Mouse (Mus musculus): Measurements from ENCODE around the gene Fgf16. TPM values are rescaled to one million over a fixed set of nuclear protein-coding genes. Genes with fewer than 3 reads are reported as not detected.

The Fgf16 gene
- total RNA-seq (2021), result 1 to 10 TPM; 4.1 to 4.6 TPM
- long read RNA-seq, experiment 1, partial matches to known transcripts, result 0 of 1 reads
- long read RNA-seq, experiment 1, other reads (novel, unspliced or antisense), result 1 of 1 reads
- long read RNA-seq, experiment 2, partial matches to known transcripts, result 0 of 5 reads
- long read RNA-seq, experiment 2, other reads (novel, unspliced or antisense), result 5 of 5 reads

DNA sequence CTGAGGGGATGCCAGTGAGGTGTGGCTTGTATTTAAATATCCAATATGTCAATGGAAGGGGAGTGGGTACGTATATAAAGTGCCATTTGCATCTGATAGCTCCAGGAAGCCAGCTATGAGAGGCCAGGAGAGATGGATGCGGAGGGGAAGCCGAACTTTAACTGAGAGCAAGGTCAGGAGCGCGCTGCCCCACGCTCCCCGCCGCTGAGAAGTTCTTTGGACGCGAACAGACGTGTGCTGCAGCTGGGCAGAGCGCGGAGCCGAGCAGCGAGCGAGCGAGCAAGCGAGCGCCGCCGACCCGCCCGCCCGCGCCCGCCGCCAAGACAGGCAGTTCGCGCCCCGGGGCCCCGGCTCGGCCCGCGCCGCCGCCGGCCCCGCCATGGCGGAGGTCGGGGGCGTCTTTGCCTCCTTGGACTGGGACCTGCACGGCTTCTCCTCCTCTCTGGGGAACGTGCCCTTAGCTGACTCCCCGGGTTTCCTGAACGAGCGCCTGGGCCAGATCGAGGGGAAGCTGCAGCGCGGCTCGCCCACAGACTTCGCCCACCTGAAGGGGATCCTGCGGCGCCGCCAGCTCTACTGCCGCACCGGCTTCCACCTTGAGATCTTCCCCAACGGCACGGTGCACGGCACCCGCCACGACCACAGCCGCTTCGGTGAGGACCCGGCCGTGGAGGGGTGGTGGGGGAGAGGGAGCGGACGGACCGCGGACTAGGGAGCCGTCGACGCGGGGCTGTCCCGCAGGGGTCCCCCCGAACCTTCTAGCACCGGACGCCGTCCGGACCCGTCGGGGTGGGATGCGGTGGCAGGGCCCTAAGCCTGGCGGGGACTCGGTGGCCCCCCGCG is at the start of gene Fgf16:
Gene Fgf16, plus strand, starts transcription at position 118 of the 843 bp plus-strand sequence.
- peak; percentile 14 to 23 for DNase-seq (ENCODE audit: low spot score in 2 of 2)

DNA sequence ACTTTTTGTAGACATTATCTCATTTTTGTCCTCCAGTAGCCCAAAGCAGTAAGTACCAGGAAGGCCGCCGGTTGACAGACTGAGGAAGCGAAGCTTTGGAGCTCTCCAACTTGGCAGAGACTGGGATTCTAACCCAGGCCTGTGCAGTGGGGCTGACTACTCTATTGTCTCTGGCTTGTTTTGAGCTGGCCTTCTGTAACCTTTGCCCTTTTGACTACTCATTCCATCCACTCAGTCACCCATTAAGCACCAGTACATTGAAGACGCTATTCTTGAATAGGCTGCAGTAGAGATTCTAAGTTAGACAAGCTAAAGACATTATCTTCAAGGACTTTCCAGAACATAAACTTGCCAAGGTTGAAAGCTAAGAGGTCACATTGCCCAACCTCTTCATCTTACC is 49.3 kb upstream of the Fgf16 start:
- DNase-seq (ENCODE audit: low spot score in 2 of 2), result no peak

- DNase-seq (ENCODE audit: low spot score in 2 of 2), result no peak
Observed at GRCm38 (mm10) chrX:105715789-105716321, 48.2 kb upstream of the Fgf16 start.

DNA sequence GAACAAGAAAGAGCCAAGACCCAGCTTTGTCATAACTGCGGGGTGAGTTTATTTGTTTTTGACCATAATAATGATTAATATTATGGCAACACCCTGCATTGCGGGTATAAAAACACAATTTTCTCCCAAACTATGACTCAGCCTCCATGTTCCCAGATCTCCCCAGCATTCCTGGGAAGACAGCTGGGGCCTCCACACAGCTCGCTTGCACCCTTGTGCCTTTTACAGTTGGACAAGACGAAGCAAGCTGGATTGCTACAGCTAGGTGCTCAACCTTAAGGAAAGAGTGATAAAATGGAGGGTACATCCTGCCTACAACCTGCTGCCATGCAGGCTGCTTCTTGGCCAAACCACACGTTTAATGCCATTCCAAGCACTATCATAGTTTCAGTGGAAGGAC is 45.7 kb upstream of the Fgf16 start:
- no peak for DNase-seq (ENCODE audit: low spot score in 2 of 2)

DNA sequence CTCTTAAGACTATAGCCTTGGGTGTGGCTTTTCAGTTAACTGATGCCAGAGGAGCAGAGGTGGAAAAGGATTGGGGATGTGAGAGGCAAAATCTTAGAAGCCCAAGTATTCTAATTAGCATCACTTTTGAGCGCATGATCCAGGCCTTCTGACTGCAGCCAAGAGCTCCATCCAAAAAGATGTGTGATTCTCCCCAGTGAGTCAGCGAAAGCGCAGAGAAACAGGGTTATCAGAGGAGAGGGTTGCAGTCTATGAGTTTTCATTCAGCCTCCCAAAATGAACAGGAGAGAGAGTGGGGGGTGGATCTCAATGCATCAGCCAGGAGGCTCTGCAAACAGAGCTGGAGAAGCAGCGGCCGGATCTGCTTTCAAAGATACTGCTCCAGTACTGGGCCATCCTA is 45.1 kb upstream of the Fgf16 start:
- no peak for DNase-seq (ENCODE audit: low spot score in 2 of 2)

DNA sequence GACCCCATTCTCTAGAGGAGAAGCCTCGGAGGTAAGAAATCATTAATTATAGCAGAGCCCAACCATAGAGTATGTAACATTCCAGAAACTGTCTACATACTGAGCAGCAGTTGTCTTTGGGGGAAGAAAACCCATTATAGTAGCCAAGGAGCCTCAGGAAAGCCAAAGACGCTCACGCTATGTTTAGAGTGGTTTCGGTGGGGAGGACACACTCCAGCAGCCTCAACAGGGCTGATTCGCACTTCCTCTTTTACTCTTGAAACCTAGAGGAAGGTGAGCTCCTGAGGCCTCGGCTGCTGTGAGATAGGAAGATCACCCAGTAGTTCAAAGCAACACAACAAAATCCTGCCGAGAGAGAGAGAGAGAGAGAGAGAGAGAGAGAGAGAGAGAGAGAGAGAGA is 39.9 kb upstream of the Fgf16 start:
- DNase-seq (ENCODE audit: low spot score in 2 of 2), result no peak

- peak; percentile 20 to 39 for DNase-seq (ENCODE audit: low spot score in 2 of 2)
Observed at GRCm38 (mm10) chrX:105762847-105763527, 1.1 kb upstream of the Fgf16 start.

GRCm38 (mm10) chrX:105763612-105764011 is 467 bp upstream of the Fgf16 start:
- peak; percentile 40 to 41 for DNase-seq (ENCODE audit: low spot score in 2 of 2)

GRCm38 (mm10) chrX:105765005-105765706 is 1.1 kb downstream of the Fgf16 start:
- DNase-seq (ENCODE audit: low spot score in 2 of 2), result peak; percentile 15 to 24

GRCm38 (mm10) chrX:105766013-105766412 is 1.9 kb downstream of the Fgf16 start:
- DNase-seq (ENCODE audit: low spot score in 2 of 2), result peak in 1 of 2 experiments; percentile 8

- peak; percentile 24 to 43 for DNase-seq (ENCODE audit: low spot score in 2 of 2)
Observed at GRCm38 (mm10) chrX:105767177-105767764, 3.2 kb downstream of the Fgf16 start.

DNA sequence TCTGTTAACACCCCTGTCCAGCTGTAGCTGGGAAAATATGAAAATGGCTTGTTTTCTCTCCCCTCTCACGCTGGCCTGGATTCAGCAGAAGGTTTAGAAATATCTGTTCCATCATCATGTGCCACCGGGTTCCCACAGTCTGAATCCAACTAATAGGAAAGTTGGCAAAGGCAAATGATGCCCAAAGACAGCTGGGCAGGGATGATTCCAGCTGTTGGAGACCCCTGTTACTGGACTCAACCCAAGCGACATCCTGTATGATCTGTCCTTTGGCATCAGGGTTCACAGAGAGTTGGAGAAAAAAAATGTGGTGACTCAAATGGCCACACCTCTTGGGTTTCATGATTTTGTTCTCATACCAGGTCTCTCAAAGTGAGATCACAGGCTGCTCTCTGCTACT is 3.9 kb downstream of the Fgf16 start:
- peak in 1 of 2 experiments; percentile 11 for DNase-seq (ENCODE audit: low spot score in 2 of 2)

- DNase-seq (ENCODE audit: low spot score in 2 of 2), result no peak
Observed at GRCm38 (mm10) chrX:105773281-105773680, 9.2 kb downstream of the Fgf16 start.

- DNase-seq (ENCODE audit: low spot score in 2 of 2), result no peak
Observed at GRCm38 (mm10) chrX:105794806-105795403, 30.8 kb downstream of the Fgf16 start.

- DNase-seq (ENCODE audit: low spot score in 2 of 2), result no peak
Observed at GRCm38 (mm10) chrX:105824462-105824861, 60.4 kb downstream of the Fgf16 start.

Other genes with a start within 250 kb of the Fgf16 start
- gene Atrx, start 165.1 kb downstream of the Fgf16 start, total RNA-seq (2021), result 100 to 1,000 TPM in 1 of 2 experiments, 10 to 100 TPM in 1; 99.2 to 106 TPM
- gene Magt1, start 247.6 kb downstream of the Fgf16 start, total RNA-seq (2021), result 10 to 100 TPM; 36.7 to 37.3 TPM

Measured in gastrocnemius, postnatal 4 days (tissue).